Comparison of ENCODE assay signal across 8 mouse cellular contexts in genomic region chr7:78578111-78578460, GRCm38 (mm10).
DNase-seq lines count a peak whose midpoint lies in the region; ATAC-seq and TF ChIP-seq lines count a peak whose summit lies in the region.

No protein-coding gene starts in this region.

- H3K4me3 ChIP-seq in heart, embryonic 10.5 days: peak overlapping the region; percentile 63
- H3K4me3 ChIP-seq in embryonic facial prominence, embryonic 13.5 days: peak overlapping the region; percentile 48
- H3K4me3 ChIP-seq in intestine, postnatal 0 days (ENCODE audit: low read depth, low read length): peak overlapping the region; percentile 39
- peak overlapping the region; percentile 67 for H3K4me3 ChIP-seq in midbrain, embryonic 10.5 days
- H3K4me3 ChIP-seq in thymus, adult 2 months (ENCODE audit: control insufficient read depth, insufficient read depth, low read length): peak overlapping the region; percentile 44

- H3K27ac ChIP-seq in heart, embryonic 10.5 days: no peak overlapping the region
- H3K27ac ChIP-seq in embryonic facial prominence, embryonic 13.5 days: no peak overlapping the region
- no peak overlapping the region for H3K27ac ChIP-seq in intestine, postnatal 0 days (ENCODE audit: low read depth, low read length)
- peak overlapping the region; percentile 84 for H3K27ac ChIP-seq in midbrain, embryonic 10.5 days (replicated peaks)
- H3K27ac ChIP-seq in thymus, adult 2 months (ENCODE audit: control insufficient read depth, insufficient read depth, low read length): no peak overlapping the region

- no peak for DNase-seq in heart, embryonic 10.5 days (ENCODE audit: low spot score)
- no peak for DNase-seq in heart, adult 8-10 months (ENCODE audit: low spot score)
- peak; percentile 51 for DNase-seq in MN1 (ENCODE audit: low spot score)
- no peak for DNase-seq in midbrain, embryonic 10.5 days (ENCODE audit: low spot score)
- DNase-seq in thymus, adult 2 months: peak; percentile 29
- DNase-seq in urinary bladder, adult 18-20 months (ENCODE audit: low spot score in 2 of 2): no peak

- under 1% methylated on average over 14 of the region's 23 CpGs for WGBS in heart, embryonic 10.5 days
- WGBS in embryonic facial prominence, embryonic 13.5 days: under 1% methylated on average over 18 of the region's 23 CpGs
- WGBS in intestine, postnatal 0 days: 0% methylated on average over 19 of the region's 23 CpGs
- under 1% methylated on average over 19 of the region's 23 CpGs for WGBS in midbrain, embryonic 10.5 days
- WGBS in thymus, adult 2 months: 0% methylated on average over 17 of the region's 23 CpGs

- H3K36me3 ChIP-seq in heart, embryonic 10.5 days: no peaks in the 10 kb centered on the region
- no peaks in the 10 kb centered on the region for H3K36me3 ChIP-seq in embryonic facial prominence, embryonic 13.5 days
- H3K36me3 ChIP-seq in intestine, postnatal 0 days (ENCODE audit: control insufficient read depth, insufficient read depth): no peaks in the 10 kb centered on the region
- no peaks in the 10 kb centered on the region for H3K36me3 ChIP-seq in midbrain, embryonic 10.5 days
- H3K36me3 ChIP-seq in thymus, adult 2 months (ENCODE audit: control insufficient read depth, insufficient read depth, low read length): no peaks in the 10 kb centered on the region

- H3K27me3 ChIP-seq in heart, embryonic 10.5 days (ENCODE audit: insufficient read depth, poor library complexity, severe bottlenecking): peaks cover 98% of the 10 kb centered on the region
- H3K27me3 ChIP-seq in embryonic facial prominence, embryonic 13.5 days: peaks cover 100% of the 10 kb centered on the region
- H3K27me3 ChIP-seq in intestine, postnatal 0 days (replicated peaks; ENCODE audit: control insufficient read depth, insufficient read depth, low read length): peaks cover 50% of the 10 kb centered on the region
- H3K27me3 ChIP-seq in midbrain, embryonic 10.5 days (ENCODE audit: low read depth, poor library complexity, severe bottlenecking): peaks cover 89% of the 10 kb centered on the region
- H3K27me3 ChIP-seq in thymus, adult 2 months (ENCODE audit: control insufficient read depth, insufficient read depth, low read length): peaks cover 21% of the 10 kb centered on the region

- no peak for ATAC-seq in embryonic facial prominence, embryonic 13.5 days (ENCODE audit: insufficient number of reproducible peaks, insufficient read depth, low FRiP score, low TSS enrichment, low read depth)
- no peak for ATAC-seq in intestine, postnatal 0 days

- H3K4me2 ChIP-seq in embryonic facial prominence, embryonic 13.5 days: peak overlapping the region; percentile 84
- H3K4me2 ChIP-seq in intestine, postnatal 0 days (replicated peaks; ENCODE audit: low read depth): peak overlapping the region; percentile 64

- peaks cover 16% of the 10 kb centered on the region for H3K4me1 ChIP-seq in heart, embryonic 10.5 days
- peaks cover 24% of the 10 kb centered on the region for H3K4me1 ChIP-seq in embryonic facial prominence, embryonic 13.5 days
- H3K4me1 ChIP-seq in intestine, postnatal 0 days (replicated peaks; ENCODE audit: control insufficient read depth, insufficient read depth, low read length): no peaks in the 10 kb centered on the region
- peaks cover 39% of the 10 kb centered on the region for H3K4me1 ChIP-seq in midbrain, embryonic 10.5 days
- peaks cover 16% of the 10 kb centered on the region for H3K4me1 ChIP-seq in thymus, adult 2 months (replicated peaks; ENCODE audit: control insufficient read depth, insufficient read depth, low read length)

- TF ChIP-seq CTCF in intestine, postnatal 0 days (IDR thresholded peaks at IDR 0.05; ENCODE audit: low read depth): no peak
- TF ChIP-seq CTCF in thymus, adult 2 months (IDR thresholded peaks at IDR 0.05; ENCODE audit: borderline replicate concordance, control insufficient read depth, extremely low read depth, insufficient read depth, low read length, poor library complexity): no peak

- TF ChIP-seq POLR2A in thymus, adult 2 months (IDR thresholded peaks at IDR 0.05; ENCODE audit: control insufficient read depth, extremely low read depth, insufficient read depth, low read length, poor library complexity): no peak

- H3K9ac ChIP-seq in embryonic facial prominence, embryonic 13.5 days: peak overlapping the region; percentile 64; the same call in 1 of the 2 replicates
- H3K9ac ChIP-seq in intestine, postnatal 0 days (ENCODE audit: low read depth, low read length): no peak overlapping the region

- H3K9me3 ChIP-seq in heart, embryonic 10.5 days: no peaks in the 10 kb centered on the region
- no peaks in the 10 kb centered on the region for H3K9me3 ChIP-seq in embryonic facial prominence, embryonic 13.5 days
- H3K9me3 ChIP-seq in intestine, postnatal 0 days (ENCODE audit: control insufficient read depth): no peaks in the 10 kb centered on the region
- no peaks in the 10 kb centered on the region for H3K9me3 ChIP-seq in midbrain, embryonic 10.5 days (replicated peaks)

Comparison
In these comparisons a context has a peak if more than half of its experiments do, and no peak if none do; other contexts are left out.
1. DNase-seq: peak in MN1 (single experiment) and thymus, adult 2 months (single experiment); none in heart, embryonic 10.5 days (single experiment), heart, adult 8-10 months (single experiment), midbrain, embryonic 10.5 days (single experiment) and urinary bladder, adult 18-20 months (0 of 2).
2. Peak in every context shown above with its lines, with median percentiles within 50 percentile points of each other: H3K4me3 ChIP-seq.